Mouse (Mus musculus): ENCODE measurements at regions not wholly inside any gene's neighbourhood (a gene's known extent, or its start where the extent isn't known, plus 50 kb on each side); places are given as distances from the start of the nearest gene placed in this dataset.

DNA sequence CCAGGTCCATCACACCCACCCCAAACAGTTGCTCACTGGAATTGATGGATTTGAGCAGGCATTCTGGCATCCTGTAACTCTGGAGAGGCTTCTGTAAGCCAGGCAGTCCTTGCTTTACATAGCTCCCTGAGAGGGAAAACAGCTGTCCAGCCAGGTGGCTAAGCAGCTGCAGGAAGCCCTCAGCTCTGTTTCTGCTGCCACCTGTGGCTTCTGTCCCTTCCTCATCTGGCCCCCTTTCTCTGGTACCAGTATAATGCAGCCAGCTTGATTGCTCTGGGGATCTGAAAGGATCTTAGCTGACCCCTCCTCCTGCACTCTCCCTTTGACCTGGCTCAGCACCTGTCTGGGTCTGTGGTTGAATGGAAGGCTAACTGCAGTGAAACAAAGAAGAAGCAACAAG, 365.4 kb upstream of the Smim15 start:
- TF ChIP-seq CTCF (IDR thresholded peaks at IDR 0.05; ENCODE audit: low read depth) (no peak), EP300 (IDR thresholded peaks at IDR 0.05; ENCODE audit: low read depth) (no peak)
